Comparison of ENCODE assay signal across 9 mouse cellular contexts in the genomic region with DNA sequence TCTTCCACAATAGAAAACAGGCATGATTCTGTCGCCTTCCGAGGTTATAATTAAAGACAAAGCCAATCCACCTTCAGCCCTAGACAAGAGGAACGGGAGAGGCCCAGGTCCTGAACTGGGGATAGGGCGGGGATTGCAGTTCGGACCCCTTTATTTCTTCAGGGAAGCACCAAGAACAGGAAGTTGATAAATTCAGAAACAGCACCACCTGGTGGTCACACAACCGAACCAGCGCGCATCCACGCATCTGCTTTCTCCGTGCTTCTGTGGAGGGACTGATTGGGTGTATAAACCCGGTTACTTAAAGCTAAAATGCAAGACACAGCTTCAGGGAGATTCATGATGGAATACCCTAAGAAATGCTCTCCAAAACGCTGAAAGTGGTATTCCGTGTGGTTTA.
DNase-seq lines count a peak whose midpoint lies in the region; ATAC-seq and TF ChIP-seq lines count a peak whose summit lies in the region.
"Had no signal": no experiment of that assay in that cellular context is flagged by ENCODE, and none has a peak within 500 bp of the region (broad histone marks: within the 10 kb centered on the region; RNA-seq: fewer than 3 reads in every experiment).

No protein-coding gene starts in this region.

- no peak overlapping the region for H3K4me2 ChIP-seq in forebrain, embryonic 13.5 days
- H3K4me2 ChIP-seq: lung, embryonic 15.5 days had no signal

- H3K27ac ChIP-seq in MEL (ENCODE audit: control insufficient read depth, low read depth, low read length), result no peak overlapping the region
- H3K27ac ChIP-seq in forebrain, embryonic 13.5 days, result no peak overlapping the region
- H3K27ac ChIP-seq: lung, embryonic 15.5 days had no signal

- H3K36me3 ChIP-seq in MEL (ENCODE audit: control insufficient read depth in 1 of 2, insufficient read depth in 2 of 2, low read length in 2 of 2), result no peaks in the 10 kb centered on the region
- H3K36me3 ChIP-seq in forebrain, embryonic 13.5 days (ENCODE audit: poor library complexity, severe bottlenecking), result no peaks in the 10 kb centered on the region
- H3K36me3 ChIP-seq: lung, embryonic 15.5 days had no signal

- peak; percentile 74 for ATAC-seq in forebrain, embryonic 13.5 days

- intact Hi-C loops in heart, postnatal 10 days (cut with DNase I), result loop anchor here (1.0 to 10.0 kb wide), 4 partner anchors 218 to 1182 kb away; no protein-coding TSS in a partner anchor

- TF ChIP-seq CTCF in MEL (IDR thresholded peaks at IDR 0.05 in 2 of 3, conservative IDR thresholded peaks at IDR 0.05 in 1 of 3; ENCODE audit: control insufficient read depth in 1 of 3, insufficient read depth in 1 of 3, low read depth in 2 of 3, low read length in 3 of 3, poor library complexity in 1 of 3, severe bottlenecking in 1 of 3), result peak; percentile 26 to 63 (median 47); a peak in 5 of 6 replicates

- peak; percentile 17 for DNase-seq in MEL (ENCODE audit: low read depth, low spot score)
- peak; percentile 59 for DNase-seq in c-Kit-positive CD71-negative TER-119-negative erythroid progenitor cells, embryonic 14.5 days (ENCODE audit: low read depth)
- peak; percentile 67 to 86 for DNase-seq in heart, postnatal 10 days
- peak; percentile 89 for DNase-seq in layer of hippocampus, postnatal 10 days (ENCODE audit: low spot score in 2 of 2)
- DNase-seq in lung, postnatal 36 days, result peak; percentile 75
- peak; percentile 89 for DNase-seq in right cerebral cortex, postnatal 14 days
- peak; percentile 60 for DNase-seq in urinary bladder, postnatal 25 days (ENCODE audit: low spot score)

- TF ChIP-seq EP300 in MEL (IDR thresholded peaks at IDR 0.05; ENCODE audit: low read depth in 1 of 2, low read length in 2 of 2), result no peak

- H3K27me3 ChIP-seq in MEL (ENCODE audit: control insufficient read depth in 1 of 2, insufficient read depth in 2 of 2, low read length in 2 of 2), result no peaks in the 10 kb centered on the region
- no peaks in the 10 kb centered on the region for H3K27me3 ChIP-seq in forebrain, embryonic 13.5 days
- H3K27me3 ChIP-seq: lung, embryonic 15.5 days had no signal

- no peak for TF ChIP-seq POLR2A in MEL (IDR thresholded peaks at IDR 0.05; ENCODE audit: control insufficient read depth in 1 of 2, insufficient read depth in 1 of 2, low read depth in 1 of 2, low read length in 2 of 2, poor library complexity in 1 of 2)

- TF ChIP-seq RAD21 in MEL (IDR thresholded peaks at IDR 0.05; ENCODE audit: low read depth, low read length), result peak; percentile 41

- H3K4me3 ChIP-seq in MEL (ENCODE audit: control insufficient read depth in 1 of 2, insufficient read depth in 1 of 2, low read depth in 2 of 2, low read length in 2 of 2), result no peak overlapping the region
- H3K4me3 ChIP-seq in forebrain, embryonic 13.5 days, result no peak overlapping the region
- H3K4me3 ChIP-seq: lung, embryonic 15.5 days had no signal

- H3K79me2 ChIP-seq in MEL (ENCODE audit: control insufficient read depth, insufficient read depth, low read length, poor library complexity), result no peaks in the 10 kb centered on the region

- H3K9me3 ChIP-seq in MEL (replicated peaks; ENCODE audit: insufficient read depth, low read length), result no peaks in the 10 kb centered on the region
- no peaks in the 10 kb centered on the region for H3K9me3 ChIP-seq in forebrain, embryonic 13.5 days (replicated peaks)
- H3K9me3 ChIP-seq: lung, embryonic 15.5 days had no signal

- WGBS in forebrain, embryonic 13.5 days, result 3% methylated on average over 13 of the region's 13 CpGs

- no peak overlapping the region for H3K9ac ChIP-seq in MEL (ENCODE audit: control insufficient read depth, low read depth, low read length, poor library complexity, severe bottlenecking)
- no peak overlapping the region for H3K9ac ChIP-seq in forebrain, embryonic 13.5 days
- H3K9ac ChIP-seq: lung, embryonic 15.5 days had no signal

- H3K4me1 ChIP-seq in MEL (ENCODE audit: control insufficient read depth in 1 of 2, insufficient read depth in 2 of 2, low read length in 2 of 2), result no peaks in the 10 kb centered on the region
- H3K4me1 ChIP-seq in forebrain, embryonic 13.5 days, result peaks cover 11% of the 10 kb centered on the region
- H3K4me1 ChIP-seq: lung, embryonic 15.5 days had no signal

TF ChIP-seq in MEL, 35 proteins besides CTCF, POLR2A, EP300 and RAD21:
- no peak for TF ChIP-seq CHD2 (IDR thresholded peaks at IDR 0.05; ENCODE audit: low read length)
- peak; percentile 56 for TF ChIP-seq SMC3 (IDR thresholded peaks at IDR 0.05; ENCODE audit: low read depth, low read length)

Comparison
In these comparisons a context has a peak if more than half of its experiments do, and no peak if none do; other contexts are left out.
1. DNase-seq: peak in every context shown above with its lines; median percentile 89 in layer of hippocampus, postnatal 10 days; 89 in right cerebral cortex, postnatal 14 days; 76 in heart, postnatal 10 days; 75 in lung, postnatal 36 days; 60 in urinary bladder, postnatal 25 days; 59 in c-Kit-positive CD71-negative TER-119-negative erythroid progenitor cells, embryonic 14.5 days; 17 in MEL.